Mouse (Mus musculus): ENCODE measurements around the gene Ccdc57. TPM values are rescaled to one million over a fixed set of nuclear protein-coding genes. Genes with fewer than 3 reads are reported as not detected.

Gene Ccdc57
- polyA plus RNA-seq, 1 experiment from 2014 or later, result 7.2 TPM

DNA sequence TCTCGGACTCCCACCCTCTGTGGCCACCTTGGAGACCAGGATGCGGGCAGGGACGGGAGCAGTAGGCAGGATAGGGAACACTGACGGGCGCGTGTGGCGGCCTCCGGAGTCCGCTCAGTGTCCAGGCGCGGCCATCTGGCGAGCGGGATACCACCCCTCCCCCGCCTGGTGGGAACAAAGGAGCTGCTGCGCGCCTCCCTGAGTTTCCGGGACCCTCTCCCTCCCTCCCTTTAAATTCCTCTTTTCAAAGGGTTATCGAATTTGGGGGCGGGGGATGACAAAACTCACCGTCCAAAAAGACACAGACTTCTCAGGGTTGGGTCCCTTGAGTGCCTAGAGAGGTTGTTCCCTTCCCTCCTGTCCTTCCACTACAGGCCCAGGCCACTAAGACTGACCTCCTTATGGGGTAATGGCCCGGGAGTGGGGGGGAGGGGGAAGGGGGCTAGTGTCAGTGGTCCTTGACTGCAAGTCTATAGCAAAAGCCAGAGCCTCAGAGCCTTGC is 107.8 kb downstream of the Ccdc57 start:
- peaks cover 19% of the 10 kb centered on the region for H3K4me1 ChIP-seq (ENCODE audit: insufficient read depth)
- H3K4me2 ChIP-seq, result peak overlapping the region; percentile 97
- H3K9me3 ChIP-seq (ENCODE audit: low read depth, low read length), result no peaks in the 10 kb centered on the region
- H3K4me3 ChIP-seq (ENCODE audit: low read depth, low read length), result peak overlapping the region; percentile 89
- DNase-seq, result no peak
- no peaks in the 10 kb centered on the region for H3K27me3 ChIP-seq (ENCODE audit: insufficient read depth, low read length)
- peak overlapping the region; percentile 97 for H3K27ac ChIP-seq (ENCODE audit: low read depth)
- H3K9ac ChIP-seq, result peak overlapping the region; percentile 90
- 1% methylated on average over 21 of the region's 21 CpGs for WGBS
- H3K36me3 ChIP-seq (ENCODE audit: insufficient read depth), result peaks cover 29% of the 10 kb centered on the region
- peak; percentile 13 for ATAC-seq (ENCODE audit: insufficient read depth)
- TF ChIP-seq CTCF (IDR thresholded peaks at IDR 0.05; ENCODE audit: low read depth), result no peak

DNA sequence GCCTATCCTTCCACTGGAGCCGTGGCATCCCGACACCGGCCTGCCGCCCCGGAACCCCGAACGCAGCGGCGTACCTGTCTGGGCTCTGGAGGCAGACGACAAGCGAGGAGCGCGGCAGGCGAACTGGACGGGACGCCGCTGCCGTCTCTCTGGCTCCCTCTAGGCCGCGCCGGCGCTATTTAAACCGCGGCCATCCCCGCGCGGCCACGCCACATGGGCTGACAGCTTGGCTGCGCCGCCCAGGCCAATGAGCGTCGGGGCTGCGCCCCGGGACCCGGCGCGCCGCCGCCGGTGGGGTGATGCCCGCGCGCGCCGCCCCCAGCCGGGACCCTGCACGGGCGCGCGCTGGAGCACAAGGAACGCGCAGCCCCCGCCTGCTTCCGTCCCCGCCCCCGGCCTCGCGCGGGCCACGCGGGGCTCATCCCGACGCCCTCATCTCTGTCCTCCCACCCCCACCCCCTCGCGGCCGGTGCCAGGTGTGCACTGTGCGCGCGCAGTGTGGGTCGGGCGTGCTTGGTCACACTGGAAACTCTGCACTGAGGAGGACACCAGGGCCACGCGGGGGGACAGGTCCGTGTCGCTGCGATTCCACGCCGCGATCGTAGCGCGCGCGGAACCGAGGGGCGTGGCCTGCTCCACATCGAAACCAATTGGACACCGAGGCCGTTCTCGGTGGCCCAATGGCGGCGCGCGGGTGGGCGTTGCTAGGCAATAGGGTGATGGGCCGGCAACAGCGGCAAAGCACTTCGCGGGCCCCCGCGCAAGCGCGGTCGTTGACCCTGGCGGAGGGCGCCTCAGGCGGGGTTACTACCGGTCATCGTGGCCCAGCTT is 108.5 kb downstream of the Ccdc57 start, which contains the start of gene Fasn:
TSS of gene Fasn (minus strand) at position 592 of the 831 bp plus-strand sequence.
- 0% methylated on average over 102 of the region's 109 CpGs for WGBS
- TF ChIP-seq CTCF (IDR thresholded peaks at IDR 0.05; ENCODE audit: low read depth), result peak; percentile 57
- ATAC-seq (ENCODE audit: insufficient read depth), result peak; percentile 92
- H3K4me3 ChIP-seq (ENCODE audit: low read depth, low read length), result peak within 1 kb of the TSS; percentile 89
- H3K36me3 ChIP-seq (ENCODE audit: insufficient read depth), result peaks cover 35% of the 10 kb centered on the region
- peak within 1 kb of the TSS; percentile 90 for H3K9ac ChIP-seq
- peaks cover 19% of the 10 kb centered on the region for H3K4me1 ChIP-seq (ENCODE audit: insufficient read depth)
- peak within 1 kb of the TSS; percentile 97 for H3K4me2 ChIP-seq
- H3K27me3 ChIP-seq (ENCODE audit: insufficient read depth, low read length), result no peaks in the 10 kb centered on the region
- peak within 1 kb of the TSS; percentile 97 for H3K27ac ChIP-seq (ENCODE audit: low read depth)
- peak; percentile 99 for DNase-seq
- no peaks in the 10 kb centered on the region for H3K9me3 ChIP-seq (ENCODE audit: low read depth, low read length)

DNA sequence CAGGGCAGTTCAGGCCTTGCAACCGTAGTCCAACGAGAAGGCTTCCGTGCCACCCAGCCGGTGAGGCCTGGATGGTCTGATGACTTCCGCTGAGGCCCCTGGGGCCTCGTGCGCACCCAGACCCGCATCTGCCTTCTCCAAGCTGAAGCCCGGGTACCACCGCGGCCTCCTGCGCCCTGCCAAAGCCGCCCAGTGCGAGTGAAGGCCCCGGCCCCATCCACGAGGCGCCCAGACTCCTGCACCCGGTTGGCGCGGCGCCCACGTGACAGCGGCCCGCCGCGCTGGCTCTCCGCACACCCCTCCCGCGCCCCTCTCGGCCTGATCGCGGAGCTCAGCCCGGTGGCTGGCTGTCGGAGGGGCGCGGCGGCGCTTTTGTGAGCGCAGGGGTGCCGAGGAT is 109.1 kb downstream of the Ccdc57 start:
- Histone ChIP-seq H3K9me3 (ENCODE audit: low read depth, low read length) (no peaks in the 10 kb centered on the region), H3K4me3 (ENCODE audit: low read depth, low read length) (peak overlapping the region; percentile 89), H3K36me3 (ENCODE audit: insufficient read depth) (peaks cover 42% of the 10 kb centered on the region), H3K27me3 (ENCODE audit: insufficient read depth, low read length) (no peaks in the 10 kb centered on the region), H3K4me2 (peak overlapping the region; percentile 97), H3K4me1 (ENCODE audit: insufficient read depth) (peaks cover 19% of the 10 kb centered on the region), H3K27ac (ENCODE audit: low read depth) (peak overlapping the region; percentile 97), H3K9ac (peak overlapping the region; percentile 90)
- DNase-seq, result peak; percentile 80
- ATAC-seq (ENCODE audit: insufficient read depth), result peak; percentile 42
- no peak for TF ChIP-seq CTCF (IDR thresholded peaks at IDR 0.05; ENCODE audit: low read depth)
- WGBS, result under 1% methylated on average over 40 of the region's 40 CpGs

DNA sequence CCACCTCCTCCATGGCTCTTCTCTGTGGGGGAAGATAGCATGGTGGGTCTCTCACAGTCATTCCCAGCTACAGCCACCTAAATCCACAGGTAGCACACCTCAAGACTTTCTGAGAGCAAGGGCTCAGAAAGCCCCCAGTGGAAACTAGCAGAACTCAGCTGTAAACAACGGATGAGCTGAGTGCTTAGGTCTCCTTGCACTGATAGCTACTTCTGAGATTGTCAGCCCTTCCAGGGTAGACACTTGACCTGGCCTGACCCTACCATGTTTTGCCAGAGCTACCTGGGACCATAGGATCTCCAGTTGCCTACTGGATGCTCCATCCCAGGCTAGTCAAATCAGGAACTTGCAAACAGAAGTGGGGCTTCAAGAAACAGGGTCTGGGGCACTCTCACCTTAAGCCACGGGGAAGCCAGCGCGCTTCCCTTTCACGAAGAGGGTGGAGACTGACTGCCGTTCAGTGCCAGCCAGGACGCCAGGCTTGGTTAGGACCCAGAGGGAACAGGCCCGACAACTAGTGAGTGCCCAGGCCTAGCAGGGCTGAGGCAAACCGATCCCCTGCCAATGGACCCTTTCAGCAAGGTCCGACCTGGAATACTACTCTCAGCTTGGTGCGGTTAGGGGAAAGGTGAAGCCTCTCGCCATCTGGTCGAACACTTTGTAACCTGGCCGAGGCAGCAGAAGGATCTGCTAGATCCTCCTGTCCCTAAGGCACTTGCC is 109.7 kb downstream of the Ccdc57 start:
- peaks cover 47% of the 10 kb centered on the region for H3K36me3 ChIP-seq (ENCODE audit: insufficient read depth)
- H3K9ac ChIP-seq, result peak overlapping the region; percentile 90
- DNase-seq (peak; percentile 33), ATAC-seq (ENCODE audit: insufficient read depth) (no peak)
- no peaks in the 10 kb centered on the region for H3K27me3 ChIP-seq (ENCODE audit: insufficient read depth, low read length)
- no peaks in the 10 kb centered on the region for H3K9me3 ChIP-seq (ENCODE audit: low read depth, low read length)
- H3K27ac ChIP-seq (ENCODE audit: low read depth), result peak overlapping the region; percentile 97
- 1% methylated on average over 14 of the region's 14 CpGs for WGBS
- peak overlapping the region; percentile 97 for H3K4me2 ChIP-seq
- H3K4me3 ChIP-seq (ENCODE audit: low read depth, low read length), result peak overlapping the region; percentile 89
- peaks cover 19% of the 10 kb centered on the region for H3K4me1 ChIP-seq (ENCODE audit: insufficient read depth)
- no peak for TF ChIP-seq CTCF (IDR thresholded peaks at IDR 0.05; ENCODE audit: low read depth)

DNA sequence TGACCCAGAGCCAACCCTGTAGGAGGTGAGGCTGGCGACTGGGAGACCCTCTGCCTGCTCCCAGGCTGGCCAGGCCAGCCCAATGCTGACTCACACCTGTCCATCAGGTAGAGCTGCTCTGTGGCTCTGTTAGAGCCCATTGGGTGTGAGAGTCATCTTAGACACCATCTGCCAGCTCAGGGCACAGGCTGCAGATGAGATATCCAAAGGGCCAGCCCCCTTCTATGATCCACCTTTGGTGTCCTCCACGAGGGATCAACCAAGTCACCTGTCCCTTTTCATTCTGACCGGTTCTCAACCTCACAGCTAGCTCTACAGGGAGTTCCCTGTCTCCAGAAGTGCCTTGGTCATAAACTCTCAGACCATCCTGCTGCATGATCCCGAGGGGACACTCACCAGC is 110.4 kb downstream of the Ccdc57 start:
- Histone ChIP-seq H3K27ac (ENCODE audit: low read depth) (no peak overlapping the region), H3K4me1 (ENCODE audit: insufficient read depth) (peaks cover 19% of the 10 kb centered on the region), H3K4me3 (ENCODE audit: low read depth, low read length) (peak overlapping the region; percentile 89), H3K9ac (peak overlapping the region; percentile 90), H3K4me2 (peak overlapping the region; percentile 97), H3K27me3 (ENCODE audit: insufficient read depth, low read length) (no peaks in the 10 kb centered on the region), H3K36me3 (ENCODE audit: insufficient read depth) (peaks cover 54% of the 10 kb centered on the region), H3K9me3 (ENCODE audit: low read depth, low read length) (no peaks in the 10 kb centered on the region)
- WGBS, result 47% methylated on average over 4 of the region's 4 CpGs
- DNase-seq, result no peak
- ATAC-seq (ENCODE audit: insufficient read depth), result no peak
- TF ChIP-seq CTCF (IDR thresholded peaks at IDR 0.05; ENCODE audit: low read depth), result no peak

DNA sequence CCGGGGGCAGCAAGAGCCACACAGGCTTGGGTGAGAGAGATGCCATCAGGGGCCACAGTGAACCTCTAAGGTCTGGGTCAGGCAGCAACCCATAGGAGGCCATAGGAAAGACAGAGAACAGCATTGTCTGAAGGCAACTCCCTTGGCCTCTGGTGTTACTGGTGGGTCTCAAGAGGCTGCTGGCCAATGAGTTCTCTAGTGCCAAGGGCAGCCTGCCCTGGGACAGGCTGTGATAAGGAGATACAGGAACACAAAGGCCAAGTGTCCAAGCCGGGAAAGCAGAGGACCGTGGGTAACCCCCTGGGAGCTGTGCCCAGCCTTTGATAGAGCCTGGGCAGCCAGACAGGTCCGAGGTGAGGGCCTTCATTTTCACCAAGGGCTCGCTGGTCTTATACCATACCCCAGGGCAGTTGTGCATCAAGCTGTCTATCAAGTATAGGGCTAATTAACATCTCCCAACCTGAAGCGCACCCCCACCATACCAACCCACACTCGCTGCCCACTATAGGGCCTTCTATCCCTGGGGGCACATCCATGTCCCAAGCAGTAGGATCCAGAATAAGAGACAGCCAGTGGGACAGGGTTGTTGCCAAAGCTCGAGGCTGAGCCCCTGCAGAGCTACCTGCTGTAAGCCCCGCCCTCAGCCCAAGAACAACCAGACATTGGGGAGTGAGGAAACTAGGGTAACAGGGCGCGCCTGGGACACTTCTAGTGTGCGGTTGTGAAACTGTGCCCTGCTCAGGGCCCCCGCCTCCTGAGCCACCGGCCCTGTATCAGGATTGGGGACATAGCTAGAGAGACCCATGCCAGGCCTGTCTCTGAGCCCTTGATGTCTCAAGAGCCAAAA is 111.4 kb downstream of the Ccdc57 start:
- H3K27ac ChIP-seq (ENCODE audit: low read depth), result no peak overlapping the region
- whole genome bisulfite sequencing, result 80% methylated on average over 14 of the region's 14 CpGs
- H3K4me3 ChIP-seq (ENCODE audit: low read depth, low read length), result no peak overlapping the region; the same call in 1 of the 2 replicates
- TF ChIP-seq CTCF (IDR thresholded peaks at IDR 0.05; ENCODE audit: low read depth), result no peak
- H3K4me1 ChIP-seq (ENCODE audit: insufficient read depth), result peaks cover 19% of the 10 kb centered on the region
- no peaks in the 10 kb centered on the region for H3K9me3 ChIP-seq (ENCODE audit: low read depth, low read length)
- peak overlapping the region; percentile 30 for H3K9ac ChIP-seq
- H3K4me2 ChIP-seq, result peak overlapping the region; percentile 97
- H3K36me3 ChIP-seq (ENCODE audit: insufficient read depth), result peaks cover 64% of the 10 kb centered on the region
- H3K27me3 ChIP-seq (ENCODE audit: insufficient read depth, low read length), result no peaks in the 10 kb centered on the region
- no peak for DNase-seq
- ATAC-seq (ENCODE audit: insufficient read depth), result no peak
